Mouse (Mus musculus): ENCODE measurements at regions not wholly inside any gene's neighbourhood (a gene's known extent, or its start where the extent isn't known, plus 50 kb on each side); places are given as distances from the start of the nearest gene placed in this dataset.

DNA sequence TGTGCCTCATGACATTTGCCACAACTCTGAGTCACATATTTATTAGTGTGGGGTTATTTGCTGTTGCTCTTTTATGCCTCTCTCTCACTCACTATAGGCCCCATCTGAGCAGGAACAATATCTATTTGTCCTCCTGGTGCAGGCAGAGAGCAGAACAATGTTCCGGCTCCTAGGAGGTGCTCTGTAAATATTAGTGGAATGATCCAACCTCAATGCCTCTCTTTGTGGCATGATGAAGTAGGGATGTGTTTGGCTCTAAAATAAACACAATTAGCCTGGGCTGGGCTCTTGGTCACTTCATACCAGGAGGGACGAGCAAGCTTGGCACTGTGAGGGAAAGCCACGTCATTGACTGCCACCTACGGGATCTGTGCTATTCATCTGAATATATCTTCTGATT, 224.8 kb upstream of the Arid1b start:
- H3K36me3 ChIP-seq, result no peaks in the 10 kb centered on the region
- H3K4me3 ChIP-seq (replicated peaks), result no peak overlapping the region
- DNase-seq (no peak), ATAC-seq (ENCODE audit: low read depth) (no peak)
- no peaks in the 10 kb centered on the region for H3K9me3 ChIP-seq (replicated peaks)
- H3K4me1 ChIP-seq (replicated peaks), result no peaks in the 10 kb centered on the region
- no peak overlapping the region for H3K4me2 ChIP-seq
- no peak overlapping the region for H3K27ac ChIP-seq
- 71% methylated on average over 4 of the region's 4 CpGs for WGBS (ENCODE audit: insufficient replicate concordance)
- H3K27me3 ChIP-seq, result no peaks in the 10 kb centered on the region
- H3K9ac ChIP-seq, result no peak overlapping the region

GRCm38 (mm10) chr17:4770052-4770451, 224.1 kb upstream of the Arid1b start:
- no peaks in the 10 kb centered on the region for H3K9me3 ChIP-seq (replicated peaks)
- H3K27ac ChIP-seq, result no peak overlapping the region
- no peak overlapping the region for H3K9ac ChIP-seq
- no peaks in the 10 kb centered on the region for H3K27me3 ChIP-seq
- H3K4me2 ChIP-seq, result no peak overlapping the region
- H3K4me3 ChIP-seq (replicated peaks), result no peak overlapping the region
- H3K36me3 ChIP-seq, result no peaks in the 10 kb centered on the region
- no peak for ATAC-seq (ENCODE audit: low read depth)
- DNase-seq, result no peak
- WGBS (ENCODE audit: insufficient replicate concordance), result 51% methylated on average over 3 of the region's 3 CpGs
- H3K4me1 ChIP-seq (replicated peaks), result no peaks in the 10 kb centered on the region

GRCm38 (mm10) chr17:4778161-4778560, 216.0 kb upstream of the Arid1b start:
- H3K36me3 ChIP-seq, result no peaks in the 10 kb centered on the region
- ATAC-seq (ENCODE audit: low read depth), result no peak
- no peak overlapping the region for H3K9ac ChIP-seq
- H3K27me3 ChIP-seq, result no peaks in the 10 kb centered on the region
- H3K4me2 ChIP-seq, result no peak overlapping the region
- H3K27ac ChIP-seq, result no peak overlapping the region
- WGBS (ENCODE audit: insufficient replicate concordance), result 4% methylated on average over 14 of the region's 14 CpGs
- no peaks in the 10 kb centered on the region for H3K9me3 ChIP-seq (replicated peaks)
- no peak overlapping the region for H3K4me3 ChIP-seq (replicated peaks)
- no peak for DNase-seq
- no peaks in the 10 kb centered on the region for H3K4me1 ChIP-seq (replicated peaks)

GRCm38 (mm10) chr17:4779017-4779416, 215.1 kb upstream of the Arid1b start:
- ATAC-seq (ENCODE audit: low read depth), result no peak

GRCm38 (mm10) chr17:4781586-4781985, 212.5 kb upstream of the Arid1b start:
- no peak for ATAC-seq (ENCODE audit: low read depth)
- H3K9me3 ChIP-seq (replicated peaks), result no peaks in the 10 kb centered on the region
- H3K4me1 ChIP-seq (replicated peaks), result no peaks in the 10 kb centered on the region
- no peak overlapping the region for H3K4me2 ChIP-seq
- no peak overlapping the region for H3K27ac ChIP-seq
- H3K27me3 ChIP-seq, result no peaks in the 10 kb centered on the region
- no peaks in the 10 kb centered on the region for H3K36me3 ChIP-seq
- H3K9ac ChIP-seq, result no peak overlapping the region
- DNase-seq, result no peak
- H3K4me3 ChIP-seq (replicated peaks), result no peak overlapping the region
- WGBS (ENCODE audit: insufficient replicate concordance), result 65% methylated on average over 3 of the region's 3 CpGs

More at GRCm38 (mm10) chr17:4779017-4779416, 215.1 kb upstream of the Arid1b start:
- H3K4me1 ChIP-seq (replicated peaks), result no peaks in the 10 kb centered on the region
- no peak overlapping the region for H3K4me2 ChIP-seq
- no peaks in the 10 kb centered on the region for H3K27me3 ChIP-seq
- DNase-seq, result no peak
- H3K36me3 ChIP-seq, result no peaks in the 10 kb centered on the region
- no peak overlapping the region for H3K27ac ChIP-seq
- H3K9ac ChIP-seq, result no peak overlapping the region
- H3K4me3 ChIP-seq (replicated peaks), result no peak overlapping the region
- no peaks in the 10 kb centered on the region for H3K9me3 ChIP-seq (replicated peaks)
- WGBS (ENCODE audit: insufficient replicate concordance), result 76% methylated on average over 10 of the region's 10 CpGs

GRCm38 (mm10) chr17:4784296-4784695, 209.8 kb upstream of the Arid1b start:
- WGBS (ENCODE audit: insufficient replicate concordance), result 55% methylated on average over 5 of the region's 5 CpGs
- Histone ChIP-seq H3K4me1 (replicated peaks) (no peaks in the 10 kb centered on the region), H3K9me3 (replicated peaks) (no peaks in the 10 kb centered on the region), H3K9ac (no peak overlapping the region), H3K4me2 (no peak overlapping the region), H3K27ac (no peak overlapping the region), H3K4me3 (replicated peaks) (no peak overlapping the region), H3K36me3 (no peaks in the 10 kb centered on the region), H3K27me3 (no peaks in the 10 kb centered on the region)
- DNase-seq, result no peak
- ATAC-seq (ENCODE audit: low read depth), result no peak

DNA sequence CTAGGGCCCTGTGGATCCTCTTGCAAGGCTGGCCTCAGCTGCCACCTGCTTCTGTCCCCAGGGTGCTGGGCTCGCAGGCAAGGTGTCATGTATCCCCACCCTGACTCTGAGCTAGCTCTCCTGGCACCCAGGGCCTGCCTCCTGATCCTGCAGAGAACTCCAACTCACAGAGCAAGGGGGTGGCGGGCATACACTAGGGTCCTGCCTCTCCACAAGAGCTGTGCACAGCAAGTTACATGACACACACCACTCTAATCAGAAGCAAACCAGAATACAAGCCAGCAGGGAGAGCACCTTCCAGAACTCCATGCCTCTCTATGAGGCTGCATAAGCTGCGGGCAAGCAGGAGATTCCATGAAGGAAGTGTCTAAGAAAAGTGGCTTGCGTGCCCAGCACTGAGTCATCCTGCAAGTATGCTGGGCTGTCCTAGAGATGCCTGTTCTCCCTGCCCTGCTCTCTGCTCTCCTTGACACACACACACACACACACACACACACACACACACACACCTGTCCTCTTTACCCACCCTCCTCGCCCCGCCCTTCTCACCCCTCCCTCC, 208.8 kb upstream of the Arid1b start:
- Histone ChIP-seq H3K4me3 (replicated peaks) (no peak overlapping the region), H3K27ac (no peak overlapping the region), H3K9ac (no peak overlapping the region), H3K27me3 (no peaks in the 10 kb centered on the region), H3K36me3 (no peaks in the 10 kb centered on the region), H3K4me1 (replicated peaks) (no peaks in the 10 kb centered on the region), H3K9me3 (replicated peaks) (no peaks in the 10 kb centered on the region), H3K4me2 (no peak overlapping the region)
- 44% methylated on average over 6 of the region's 6 CpGs for WGBS (ENCODE audit: insufficient replicate concordance)
- ATAC-seq (ENCODE audit: low read depth) (no peak), DNase-seq (no peak)

DNA sequence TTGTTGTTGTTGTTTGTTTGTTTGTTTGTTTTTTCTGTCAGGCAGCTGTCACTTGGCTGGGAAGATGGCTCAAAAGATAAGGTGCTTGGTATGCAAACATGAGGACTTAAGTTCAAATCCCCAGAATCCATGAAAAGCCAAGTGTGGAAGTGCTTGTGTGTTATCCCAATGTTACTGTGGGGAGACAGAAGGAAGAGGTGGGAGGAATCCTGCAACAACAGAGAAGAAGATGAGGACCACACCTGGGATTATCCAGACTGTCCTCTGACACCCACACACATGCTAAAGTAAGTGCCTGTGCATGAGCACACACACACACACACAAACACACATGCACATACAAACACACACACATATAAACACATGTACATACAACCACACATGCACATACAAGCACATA, 207.6 kb upstream of the Arid1b start:
- no peaks in the 10 kb centered on the region for H3K36me3 ChIP-seq
- H3K4me2 ChIP-seq, result no peak overlapping the region
- no peak overlapping the region for H3K9ac ChIP-seq
- ATAC-seq (ENCODE audit: low read depth) (no peak), DNase-seq (no peak)
- H3K4me1 ChIP-seq (replicated peaks), result no peaks in the 10 kb centered on the region
- H3K4me3 ChIP-seq (replicated peaks), result no peak overlapping the region
- no peak overlapping the region for H3K27ac ChIP-seq
- no peaks in the 10 kb centered on the region for H3K9me3 ChIP-seq (replicated peaks)
- no peaks in the 10 kb centered on the region for H3K27me3 ChIP-seq

GRCm38 (mm10) chr17:4791873-4792272, 202.3 kb upstream of the Arid1b start:
- 34% methylated on average over 10 of the region's 10 CpGs for WGBS (ENCODE audit: insufficient replicate concordance)
- Histone ChIP-seq H3K4me1 (replicated peaks) (no peaks in the 10 kb centered on the region), H3K4me3 (replicated peaks) (no peak overlapping the region), H3K9me3 (replicated peaks) (no peaks in the 10 kb centered on the region), H3K9ac (no peak overlapping the region), H3K4me2 (no peak overlapping the region), H3K27me3 (no peaks in the 10 kb centered on the region), H3K27ac (no peak overlapping the region), H3K36me3 (no peaks in the 10 kb centered on the region)
- DNase-seq (no peak), ATAC-seq (ENCODE audit: low read depth) (no peak)

DNA sequence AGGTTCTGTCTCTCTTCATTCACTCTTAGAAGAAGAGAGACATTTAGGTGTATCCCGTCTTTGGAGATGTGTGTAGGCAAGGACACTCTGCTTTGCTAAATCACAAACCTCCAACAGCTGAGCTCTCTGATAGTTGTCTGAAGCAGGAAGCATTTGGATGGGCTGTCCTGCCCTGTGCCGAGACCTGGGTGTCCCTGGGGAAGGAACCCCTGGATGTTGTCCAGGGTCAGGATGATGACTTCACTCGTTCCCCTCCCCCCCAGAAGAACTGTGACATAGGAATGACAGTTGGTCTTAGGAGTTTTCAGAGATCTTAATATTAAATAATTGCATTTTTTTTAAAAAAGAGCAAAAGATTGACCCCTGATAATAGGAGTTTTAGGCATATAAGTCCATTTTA, 197.9 kb upstream of the Arid1b start:
- no peak overlapping the region for H3K27ac ChIP-seq
- no peak overlapping the region for H3K4me2 ChIP-seq
- no peaks in the 10 kb centered on the region for H3K27me3 ChIP-seq
- no peak overlapping the region for H3K9ac ChIP-seq
- H3K9me3 ChIP-seq (replicated peaks), result no peaks in the 10 kb centered on the region
- H3K36me3 ChIP-seq, result no peaks in the 10 kb centered on the region
- no peak overlapping the region for H3K4me3 ChIP-seq (replicated peaks)
- no peak for ATAC-seq (ENCODE audit: low read depth)
- H3K4me1 ChIP-seq (replicated peaks), result no peaks in the 10 kb centered on the region
- 43% methylated on average over 3 of the region's 3 CpGs for WGBS (ENCODE audit: insufficient replicate concordance)
- DNase-seq, result no peak

- ATAC-seq (ENCODE audit: low read depth), result no peak
- 58% methylated on average over 4 of the region's 4 CpGs for WGBS (ENCODE audit: insufficient replicate concordance)
Measured at GRCm38 (mm10) chr17:4804013-4804412, 190.1 kb upstream of the Arid1b start.

DNA sequence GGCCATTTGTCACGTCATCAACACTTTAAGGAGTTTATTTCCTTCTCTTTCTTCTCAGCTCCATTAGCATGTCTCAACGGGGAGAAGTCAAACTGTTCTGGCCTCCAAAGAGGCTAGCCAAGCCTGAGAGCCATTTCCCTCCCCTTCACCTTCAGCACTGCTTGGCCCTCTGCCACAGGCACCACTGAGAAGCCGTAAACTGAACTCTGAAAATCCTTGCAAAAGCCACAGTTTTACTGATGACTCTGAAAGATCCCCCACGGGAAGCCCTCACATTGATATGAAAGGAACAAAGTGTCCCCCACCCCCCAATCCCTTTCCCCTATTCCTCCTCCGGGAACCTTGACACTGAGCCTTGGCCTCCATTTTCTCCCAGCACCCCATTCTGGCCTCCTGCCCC, 188.1 kb upstream of the Arid1b start:
- no peak overlapping the region for H3K27ac ChIP-seq
- H3K36me3 ChIP-seq, result no peaks in the 10 kb centered on the region
- H3K4me3 ChIP-seq (replicated peaks), result no peak overlapping the region
- no peaks in the 10 kb centered on the region for H3K4me1 ChIP-seq (replicated peaks)
- H3K9me3 ChIP-seq (replicated peaks), result no peaks in the 10 kb centered on the region
- H3K9ac ChIP-seq, result no peak overlapping the region
- DNase-seq, result no peak
- WGBS (ENCODE audit: insufficient replicate concordance), result 41% methylated on average over 5 of the region's 5 CpGs
- no peak for ATAC-seq (ENCODE audit: low read depth)
- H3K4me2 ChIP-seq, result no peak overlapping the region
- no peaks in the 10 kb centered on the region for H3K27me3 ChIP-seq

More at GRCm38 (mm10) chr17:4804013-4804412, 190.1 kb upstream of the Arid1b start:
- Histone ChIP-seq H3K4me3 (replicated peaks) (no peak overlapping the region), H3K36me3 (no peaks in the 10 kb centered on the region), H3K4me1 (replicated peaks) (no peaks in the 10 kb centered on the region), H3K4me2 (no peak overlapping the region), H3K9ac (no peak overlapping the region), H3K27ac (no peak overlapping the region), H3K27me3 (no peaks in the 10 kb centered on the region), H3K9me3 (replicated peaks) (no peaks in the 10 kb centered on the region)
- DNase-seq, result no peak
